ENCODE assay signal across 8 mouse cellular contexts in the genomic region with DNA sequence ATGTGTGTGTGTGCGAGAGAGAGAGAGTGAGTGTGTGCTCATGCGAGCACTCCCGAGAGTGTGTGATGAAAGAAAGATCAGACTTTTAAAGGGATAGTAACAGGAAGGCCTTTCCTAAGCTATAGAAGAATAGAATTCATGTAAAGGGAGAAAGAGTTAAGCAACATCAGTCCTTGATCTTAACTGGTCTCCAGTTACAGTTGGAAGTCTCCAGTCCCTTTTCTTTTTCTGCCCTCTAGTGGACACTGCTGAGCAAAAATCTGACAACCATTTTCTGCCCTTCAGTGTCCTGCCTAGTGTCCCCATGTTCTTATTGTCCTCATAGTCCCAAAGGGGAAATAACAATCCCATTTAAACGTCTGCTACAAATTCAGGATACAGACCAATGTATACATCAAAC. TPM values are rescaled to one million over a fixed set of nuclear protein-coding genes. Genes with fewer than 3 reads are reported as not detected.
DNase-seq lines count a peak whose midpoint lies in the region; ATAC-seq and TF ChIP-seq lines count a peak whose summit lies in the region.

No protein-coding gene starts in this region.

- TF ChIP-seq CTCF in intestine, postnatal 0 days (IDR thresholded peaks at IDR 0.05; ENCODE audit: low read depth), result peak; percentile 89
- TF ChIP-seq CTCF in MEL (IDR thresholded peaks at IDR 0.05 in 2 of 3, conservative IDR thresholded peaks at IDR 0.05 in 1 of 3; ENCODE audit: control insufficient read depth in 1 of 3, insufficient read depth in 1 of 3, low read depth in 2 of 3, low read length in 3 of 3, poor library complexity in 1 of 3, severe bottlenecking in 1 of 3), result peak; percentile 50 to 97 (median 68)
- TF ChIP-seq CTCF in liver, embryonic 14.5 days (IDR thresholded peaks at IDR 0.05; ENCODE audit: low read depth), result peak; percentile 85

- H3K27ac ChIP-seq in intestine, postnatal 0 days (ENCODE audit: low read depth, low read length), result no peak overlapping the region
- no peak overlapping the region for H3K27ac ChIP-seq in intestine, embryonic 15.5 days
- peak overlapping the region; percentile 86 for H3K27ac ChIP-seq in MEL (ENCODE audit: control insufficient read depth, low read depth, low read length)
- peak overlapping the region; percentile 78 for H3K27ac ChIP-seq in heart, embryonic 16.5 days (ENCODE audit: low read length)
- peak overlapping the region; percentile 97 for H3K27ac ChIP-seq in liver, embryonic 14.5 days

- H3K36me3 ChIP-seq in intestine, postnatal 0 days (ENCODE audit: control insufficient read depth, insufficient read depth), result no peaks in the 10 kb centered on the region
- no peaks in the 10 kb centered on the region for H3K36me3 ChIP-seq in intestine, embryonic 15.5 days
- peaks cover 0 to 15% of the 10 kb centered on the region in 2 experiments; a peak in 2 of 4 replicates for H3K36me3 ChIP-seq in MEL (ENCODE audit: control insufficient read depth in 1 of 2, insufficient read depth in 2 of 2, low read length in 2 of 2)
- no peaks in the 10 kb centered on the region for H3K36me3 ChIP-seq in heart, embryonic 16.5 days (ENCODE audit: control insufficient read depth, insufficient read depth)
- no peaks in the 10 kb centered on the region for H3K36me3 ChIP-seq in liver, embryonic 14.5 days (replicated peaks; ENCODE audit: control insufficient read depth, insufficient read depth, low read depth)
- no peaks in the 10 kb centered on the region for H3K36me3 ChIP-seq in splenic B cell, adult 2 months (ENCODE audit: control insufficient read depth, insufficient read depth, low read length, poor library complexity, severe bottlenecking)

- H3K9me3 ChIP-seq in intestine, postnatal 0 days (ENCODE audit: control insufficient read depth), result no peaks in the 10 kb centered on the region
- no peaks in the 10 kb centered on the region for H3K9me3 ChIP-seq in intestine, embryonic 15.5 days
- H3K9me3 ChIP-seq in MEL (replicated peaks; ENCODE audit: insufficient read depth, low read length), result no peaks in the 10 kb centered on the region
- H3K9me3 ChIP-seq in heart, embryonic 16.5 days (replicated peaks; ENCODE audit: control insufficient read depth, low read length), result no peaks in the 10 kb centered on the region
- H3K9me3 ChIP-seq in liver, embryonic 14.5 days (ENCODE audit: control insufficient read depth, low read length), result no peaks in the 10 kb centered on the region

- TF ChIP-seq EP300 in MEL (IDR thresholded peaks at IDR 0.05; ENCODE audit: low read depth in 1 of 2, low read length in 2 of 2), result peak in 1 of 2 experiments; percentile 61; a peak in 2 of 4 replicates
- TF ChIP-seq EP300 in liver, embryonic 14.5 days (IDR thresholded peaks at IDR 0.05; ENCODE audit: low read depth), result no peak

- ATAC-seq in intestine, postnatal 0 days, result no peak
- ATAC-seq in intestine, embryonic 15.5 days, result no peak
- ATAC-seq in heart, embryonic 16.5 days (replicated peaks; ENCODE audit: extremely low read depth, insufficient read depth, low FRiP score), result no peak
- ATAC-seq in liver, embryonic 14.5 days (ENCODE audit: insufficient read depth), result peak; percentile 42

- TF ChIP-seq POLR2A in MEL (IDR thresholded peaks at IDR 0.05; ENCODE audit: control insufficient read depth in 1 of 2, insufficient read depth in 1 of 2, low read depth in 1 of 2, low read length in 2 of 2, poor library complexity in 1 of 2), result no peak

- peak; percentile 99 for TF ChIP-seq RAD21 in MEL (IDR thresholded peaks at IDR 0.05; ENCODE audit: low read depth, low read length)

- no peak overlapping the region for H3K4me3 ChIP-seq in intestine, postnatal 0 days (ENCODE audit: low read depth, low read length)
- H3K4me3 ChIP-seq in intestine, embryonic 15.5 days (replicated peaks), result no peak overlapping the region
- H3K4me3 ChIP-seq in MEL (ENCODE audit: control insufficient read depth in 1 of 2, insufficient read depth in 1 of 2, low read depth in 2 of 2, low read length in 2 of 2), result peak overlapping the region; percentile 46 to 50
- H3K4me3 ChIP-seq in heart, embryonic 16.5 days (ENCODE audit: low read length), result no peak overlapping the region
- H3K4me3 ChIP-seq in liver, embryonic 14.5 days (ENCODE audit: insufficient read depth in 1 of 2, low read depth in 2 of 2, low read length in 2 of 2), result peak overlapping the region; percentile 11 to 23; a peak in 3 of 4 replicates

- H3K79me2 ChIP-seq in MEL (ENCODE audit: control insufficient read depth, insufficient read depth, low read length, poor library complexity), result no peaks in the 10 kb centered on the region

- no peak overlapping the region for H3K4me2 ChIP-seq in intestine, postnatal 0 days (replicated peaks; ENCODE audit: low read depth)
- no peak overlapping the region for H3K4me2 ChIP-seq in intestine, embryonic 15.5 days (replicated peaks)
- no peak overlapping the region for H3K4me2 ChIP-seq in heart, embryonic 16.5 days (ENCODE audit: low read depth, low read length)
- peak overlapping the region; percentile 71 for H3K4me2 ChIP-seq in liver, embryonic 14.5 days (ENCODE audit: low read depth)

- H3K4me1 ChIP-seq in intestine, postnatal 0 days (replicated peaks; ENCODE audit: control insufficient read depth, insufficient read depth, low read length), result 0 out of 2 replicates have a peak, but pooled peaks cover 7% of the 10 kb centered on the region
- peaks cover 6% of the 10 kb centered on the region for H3K4me1 ChIP-seq in intestine, embryonic 15.5 days (replicated peaks)
- peaks cover 5 to 9% of the 10 kb centered on the region in 2 experiments; a peak in 3 of 4 replicates for H3K4me1 ChIP-seq in MEL (ENCODE audit: control insufficient read depth in 1 of 2, insufficient read depth in 2 of 2, low read length in 2 of 2)
- H3K4me1 ChIP-seq in heart, embryonic 16.5 days (ENCODE audit: control insufficient read depth, insufficient read depth, low read length), result peaks cover 21% of the 10 kb centered on the region
- H3K4me1 ChIP-seq in liver, embryonic 14.5 days (replicated peaks; ENCODE audit: control insufficient read depth in 2 of 2, insufficient read depth in 2 of 2, low read length in 1 of 2), result peaks cover 19 to 47% of the 10 kb centered on the region in 2 experiments

- DNase-seq in MEL (ENCODE audit: low read depth, low spot score), result peak; percentile 92
- peak; percentile 58 for DNase-seq in cerebellum, adult 9-10 months
- peak; percentile 83 to 88 (median 86) for DNase-seq in liver, embryonic 14.5 days (ENCODE audit: low read depth in 3 of 3, low spot score in 3 of 3)
- DNase-seq in splenic B cell, adult 2 months (ENCODE audit: low read depth, low spot score), result peak; percentile 77
- no peak for DNase-seq in testis, postnatal 10 days (ENCODE audit: low spot score)

- H3K9ac ChIP-seq in intestine, postnatal 0 days (ENCODE audit: low read depth, low read length), result no peak overlapping the region
- no peak overlapping the region for H3K9ac ChIP-seq in intestine, embryonic 15.5 days
- peak overlapping the region; percentile 57 for H3K9ac ChIP-seq in MEL (ENCODE audit: control insufficient read depth, low read depth, low read length, poor library complexity, severe bottlenecking)
- no peak overlapping the region for H3K9ac ChIP-seq in heart, embryonic 16.5 days (ENCODE audit: low read length)
- H3K9ac ChIP-seq in liver, embryonic 14.5 days (replicated peaks), result peak overlapping the region; percentile 73

- no peaks in the 10 kb centered on the region for H3K27me3 ChIP-seq in intestine, postnatal 0 days (replicated peaks; ENCODE audit: control insufficient read depth, insufficient read depth, low read length)
- H3K27me3 ChIP-seq in intestine, embryonic 15.5 days (replicated peaks), result no peaks in the 10 kb centered on the region
- H3K27me3 ChIP-seq in MEL (ENCODE audit: control insufficient read depth in 1 of 2, insufficient read depth in 2 of 2, low read length in 2 of 2), result no peaks in the 10 kb centered on the region
- no peaks in the 10 kb centered on the region for H3K27me3 ChIP-seq in heart, embryonic 16.5 days (ENCODE audit: control insufficient read depth, insufficient read depth, low read length)
- no peaks in the 10 kb centered on the region for H3K27me3 ChIP-seq in liver, embryonic 14.5 days (ENCODE audit: control insufficient read depth, insufficient read depth, low read length)
- no peaks in the 10 kb centered on the region for H3K27me3 ChIP-seq in splenic B cell, adult 2 months (ENCODE audit: control insufficient read depth, insufficient read depth, low read length, poor library complexity, severe bottlenecking)

- 41% methylated on average over 4 of the region's 4 CpGs for WGBS in intestine, postnatal 0 days
- 48% methylated on average over 4 of the region's 4 CpGs for WGBS in intestine, embryonic 15.5 days
- 30% methylated on average over 4 of the region's 4 CpGs for WGBS in heart, embryonic 16.5 days
- WGBS in liver, embryonic 14.5 days (ENCODE audit: insufficient replicate concordance), result 5% methylated on average over 4 of the region's 4 CpGs

TF ChIP-seq in MEL, 35 proteins besides CTCF, POLR2A, EP300 and RAD21 (continues in another document):
- TF ChIP-seq KAT2A (conservative IDR thresholded peaks at IDR 0.05; ENCODE audit: low read depth, low read length) (no peak), TBP (IDR thresholded peaks at IDR 0.05; ENCODE audit: low read depth, low read length) (peak; percentile 8; the same call in 1 of the 2 replicates), MAX (IDR thresholded peaks at IDR 0.05; ENCODE audit: low read length) (no peak), ELF1 (IDR thresholded peaks at IDR 0.05; ENCODE audit: low read depth, low read length) (no peak), GABPA (IDR thresholded peaks at IDR 0.05; ENCODE audit: low read depth, low read length) (no peak), MYC (IDR thresholded peaks at IDR 0.05; ENCODE audit: low read depth, low read length) (peak; percentile 73; the same call in 1 of the 2 replicates), SIN3A (IDR thresholded peaks at IDR 0.05; ENCODE audit: low read length) (peak; percentile 95), CHD2 (IDR thresholded peaks at IDR 0.05; ENCODE audit: low read length) (no peak), ETS1 (IDR thresholded peaks at IDR 0.05; ENCODE audit: low read depth, low read length) (no peak), ZC3H11A (IDR thresholded peaks at IDR 0.05; ENCODE audit: low read depth, low read length) (peak; percentile 93), MYB (IDR thresholded peaks at IDR 0.05; ENCODE audit: low read depth, low read length) (peak; percentile 79), NRF1 (IDR thresholded peaks at IDR 0.05; ENCODE audit: insufficient read depth, low read depth, low read length, poor library complexity, severe bottlenecking) (no peak)

RNA-seq across cellular contexts. Expression of a gene that starts 4.6 kb away (rescaled TPM):
- polyA plus RNA-seq in intestine, postnatal 0 days (2015; fragmentation: Nextera tagmentation; extraction: Ambion mirVana), result 7.6 and 8.9 TPM in 2 replicates
- 10.8 and 13.9 TPM in 2 replicates for polyA plus RNA-seq in intestine, embryonic 15.5 days (2015; fragmentation: Nextera tagmentation; extraction: Ambion mirVana)
- total RNA-seq in MEL (2012; rRNA removed), result 20.6 and 30.7 TPM in 2 replicates
- 100 to 1,000 TPM in 1 of 2 experiments, 10 to 100 TPM in 1; 42.5 to 446 TPM for polyA plus RNA-seq in MEL (2012; ENCODE audit: insufficient read depth in 1 of 2, insufficient read length in 2 of 2, low read depth in 1 of 2, low replicate concordance in 2 of 2, missing spikeins in 1 of 2)
- 9.7 and 9.9 TPM in 2 replicates for polyA plus RNA-seq in heart, embryonic 16.5 days (2015; fragmentation: Nextera tagmentation; extraction: Ambion mirVana)
- 4.6 and 8.9 TPM in 2 replicates for polyA plus RNA-seq in liver, embryonic 14.5 days (2012; rRNA removed)
- polyA plus RNA-seq in liver, embryonic 14.5 days (2014; fragmentation: Nextera tagmentation; extraction: Ambion mirVana), result 16.5 and 16.6 TPM in 2 replicates

Comparison
In these comparisons a context has a peak if more than half of its experiments do, and no peak if none do; other contexts are left out.
1. H3K27ac ChIP-seq: peak in MEL (single experiment), heart, embryonic 16.5 days (single experiment) and liver, embryonic 14.5 days (single experiment); none in intestine, postnatal 0 days (single experiment) and intestine, embryonic 15.5 days (single experiment).
2. H3K4me3 ChIP-seq: peak in MEL (2 of 2) and liver, embryonic 14.5 days (2 of 2); none in intestine, postnatal 0 days (single experiment), intestine, embryonic 15.5 days (single experiment) and heart, embryonic 16.5 days (single experiment).
3. H3K9ac ChIP-seq: peak in MEL (single experiment) and liver, embryonic 14.5 days (single experiment); none in intestine, postnatal 0 days (single experiment), intestine, embryonic 15.5 days (single experiment) and heart, embryonic 16.5 days (single experiment).
4. Peak in every context shown above with its lines, with median percentiles within 50 percentile points of each other: CTCF ChIP-seq.